Mouse (Mus musculus) megakaryocyte, embryonic 14.5 days (primary cell): ENCODE measurements around the gene Gcn1l1.

ENCODE experiments used
- FLI1 ChIP-seq: IDR thresholded peaks from 2 replicates; pipeline ENCODE4 v1.6.1; 2012; ENCODE audit warnings: low read length, inconsistent platforms, mixed read lengths
- GATA1 ChIP-seq: IDR thresholded peaks from 3 replicates; pipeline ENCODE4 v1.6.1; 2012; ENCODE audit warnings: mixed read lengths, low read length, inconsistent platforms, borderline replicate concordance

GRCm38 (mm10) chr5:115667210-115667609 is 102.2 kb downstream of the Gcn1l1 start:
- no peak for TF ChIP-seq GATA1
- no peak for TF ChIP-seq FLI1
